Mouse (Mus musculus): ENCODE measurements around the gene Ddx41. TPM values are rescaled to one million over a fixed set of nuclear protein-coding genes. Genes with fewer than 3 reads are reported as not detected.

The Ddx41 gene
- polyA plus RNA-seq, 1 experiment from 2014 or later, result 73.0 TPM

DNA sequence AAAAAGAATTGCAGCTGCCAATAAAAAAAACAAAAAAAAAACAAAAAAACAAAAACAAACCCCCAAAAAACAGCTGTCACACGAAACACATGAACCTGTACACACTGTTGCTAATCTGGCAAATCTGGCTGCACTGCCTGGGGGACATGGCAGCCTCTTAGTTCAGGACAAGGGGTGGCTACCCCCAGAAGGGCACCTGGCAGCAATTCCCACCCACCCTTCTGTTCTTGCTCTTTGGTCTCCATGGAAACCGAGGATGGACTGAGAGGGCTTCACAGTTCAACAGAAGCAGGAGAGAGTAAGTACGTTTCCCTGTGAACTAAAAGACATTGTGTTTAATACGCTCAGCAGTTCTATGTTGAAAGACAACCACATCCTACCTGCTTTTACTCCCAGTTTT, 40.8 kb downstream of the Ddx41 start:
- ChIA-PET POLR2A (interaction anchor here (0.6 to 1.5 kb wide), 3 partner anchors 11 to 39 kb away, joined by 3 to 4 read pairs (median 4); no protein-coding TSS in a partner anchor), CTCF (interaction anchor here (0.9 kb wide), 1 partner anchor 91 kb away, joined by 3 read pairs; no protein-coding TSS in a partner anchor)
- TF ChIP-seq CTCF (IDR thresholded peaks at IDR 0.05), result no peak
- no peak for ATAC-seq
- H3K27me3 ChIP-seq, result no peaks in the 10 kb centered on the region
- in situ Hi-C loops (cut with MboI; ENCODE audit: low pct_unique_long_range_greater_than_20kb), result no loop called here
- DNase-seq (ENCODE audit: low read depth, low spot score), result no peak

DNA sequence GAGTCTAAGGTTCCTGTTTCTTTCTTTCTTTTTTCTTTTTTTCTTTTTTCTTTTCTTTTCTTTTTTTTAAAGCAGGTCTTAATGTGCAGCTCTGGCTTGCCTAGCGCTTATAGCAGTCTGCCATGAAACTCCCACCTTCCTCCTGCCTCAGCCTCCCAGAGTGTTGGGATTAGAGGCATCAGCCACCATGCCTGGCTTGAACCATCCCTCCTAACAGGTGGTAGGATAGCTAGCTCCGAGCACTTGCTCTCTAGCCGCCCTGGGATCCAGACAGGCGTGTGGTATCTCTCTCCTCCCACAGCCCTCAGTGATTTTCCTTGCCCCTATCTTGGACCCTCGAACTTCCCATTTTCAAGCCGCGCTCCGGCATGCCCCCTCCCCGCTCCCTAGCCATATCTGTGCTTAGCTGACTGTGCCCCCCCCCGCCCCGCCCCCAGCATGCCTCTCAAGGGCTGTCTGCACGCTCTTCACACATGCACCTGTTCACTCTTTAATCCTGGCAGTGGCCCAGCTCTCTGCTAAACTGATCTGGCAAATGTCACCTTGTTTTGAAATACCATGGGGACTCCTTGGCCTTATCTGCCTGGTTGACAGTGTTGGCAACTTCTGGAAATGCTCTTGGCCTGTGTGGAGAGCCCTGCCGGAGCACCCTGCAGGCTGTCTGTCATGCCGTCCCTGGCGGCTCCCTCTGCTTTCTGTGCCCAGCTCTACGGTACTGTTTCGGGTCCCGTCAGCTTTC, 41.4 kb downstream of the Ddx41 start:
- ATAC-seq (no peak), DNase-seq (ENCODE audit: low read depth, low spot score) (no peak)
- ChIA-PET POLR2A (interaction anchor here (0.6 to 1.5 kb wide), 3 partner anchors 12 to 40 kb away, joined by 3 to 4 read pairs (median 4); no protein-coding TSS in a partner anchor), CTCF (interaction anchor here (0.9 kb wide), 1 partner anchor 90 kb away, joined by 3 read pairs; no protein-coding TSS in a partner anchor)
- in situ Hi-C loops (cut with MboI; ENCODE audit: low pct_unique_long_range_greater_than_20kb), result no loop called here
- no peaks in the 10 kb centered on the region for H3K27me3 ChIP-seq
- no peak for TF ChIP-seq CTCF (IDR thresholded peaks at IDR 0.05)

DNA sequence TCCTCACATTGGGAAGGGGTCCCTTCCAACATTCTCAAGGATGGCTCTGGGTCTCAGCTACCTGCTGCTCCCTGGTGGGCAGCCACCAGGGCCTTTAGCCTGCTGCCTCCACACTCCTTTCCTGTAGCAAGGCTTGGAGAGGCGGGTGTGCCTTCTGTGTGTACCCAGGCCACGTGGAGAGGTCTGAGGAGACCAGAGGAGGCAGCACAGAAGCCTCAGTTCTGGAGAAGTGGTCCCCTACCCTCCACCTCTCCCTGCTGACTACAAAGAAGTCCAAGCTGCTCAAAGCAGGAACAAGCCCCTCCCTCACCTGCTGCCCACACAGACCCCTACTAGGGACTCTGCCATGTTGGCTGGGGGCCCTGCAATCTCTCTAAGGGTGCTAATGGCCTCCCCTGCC, 42.2 kb downstream of the Ddx41 start:
- in situ Hi-C loops (cut with MboI; ENCODE audit: low pct_unique_long_range_greater_than_20kb), result no loop called here

GRCm38 (mm10) chr13:55487578-55488498, 48.6 kb downstream of the Ddx41 start, which contains the start of gene Dbn1:
Gene Dbn1 (minus strand): TSS chr13:55488111.
- ChIA-PET POLR2A (interaction anchor here (0.6 to 1.7 kb wide), 6 partner anchors 13 to 394 kb away, joined by 3 to 8 read pairs (median 4); no protein-coding TSS in a partner anchor), CTCF (interaction anchor here (0.6 kb wide), 1 partner anchor 26 kb away, joined by 3 read pairs; no protein-coding TSS in a partner anchor)
- DNase-seq (ENCODE audit: low read depth, low spot score) (no peak), ATAC-seq (peak; percentile 41)
- in situ Hi-C loops (cut with MboI; ENCODE audit: low pct_unique_long_range_greater_than_20kb), result no loop called here
- H3K27me3 ChIP-seq, result no peaks in the 10 kb centered on the region
- no peak for TF ChIP-seq CTCF (IDR thresholded peaks at IDR 0.05)

More for the DNA sequence above, 42.2 kb downstream of the Ddx41 start:
- ChIA-PET CTCF (no interaction called here), POLR2A (no interaction called here)
- DNase-seq (ENCODE audit: low read depth, low spot score), result no peak
- H3K27me3 ChIP-seq, result no peaks in the 10 kb centered on the region
- TF ChIP-seq CTCF (IDR thresholded peaks at IDR 0.05), result no peak
- no peak for ATAC-seq

- POLR2A ChIA-PET, result interaction anchor here (0.6 to 1.7 kb wide), 3 partner anchors 13 to 274 kb away, joined by 3 to 4 read pairs (median 4); no protein-coding TSS in a partner anchor
- in situ Hi-C loops (cut with MboI; ENCODE audit: low pct_unique_long_range_greater_than_20kb), result no loop called here
- H3K27me3 ChIP-seq, result no peaks in the 10 kb centered on the region
- TF ChIP-seq CTCF (IDR thresholded peaks at IDR 0.05), result no peak
- CTCF ChIA-PET, result interaction anchor here (0.6 kb wide), 1 partner anchor 27 kb away, joined by 3 read pairs; no protein-coding TSS in a partner anchor
- no peak for DNase-seq (ENCODE audit: low read depth, low spot score)
- peak; percentile 28 for ATAC-seq
Measured at GRCm38 (mm10) chr13:55486916-55487577, 49.4 kb downstream of the Ddx41 start.

GRCm38 (mm10) chr13:55486029-55486794, 50.2 kb downstream of the Ddx41 start:
- no peaks in the 10 kb centered on the region for H3K27me3 ChIP-seq
- in situ Hi-C loops (cut with MboI; ENCODE audit: low pct_unique_long_range_greater_than_20kb), result no loop called here
- POLR2A ChIA-PET, result no interaction called here
- CTCF ChIA-PET, result no interaction called here
- ATAC-seq, result no peak
- no peak for DNase-seq (ENCODE audit: low read depth, low spot score)
- TF ChIP-seq CTCF (IDR thresholded peaks at IDR 0.05), result no peak

GRCm38 (mm10) chr13:55484520-55485088, 51.9 kb downstream of the Ddx41 start:
- in situ Hi-C loops (cut with MboI; ENCODE audit: low pct_unique_long_range_greater_than_20kb), result no loop called here

GRCm38 (mm10) chr13:55483593-55483992, 52.9 kb downstream of the Ddx41 start:
- ATAC-seq (no peak), DNase-seq (ENCODE audit: low read depth, low spot score) (no peak)
- in situ Hi-C loops (cut with MboI; ENCODE audit: low pct_unique_long_range_greater_than_20kb), result no loop called here
- TF ChIP-seq CTCF (IDR thresholded peaks at IDR 0.05), result no peak
- CTCF ChIA-PET, result interaction anchor here (0.7 kb wide), 1 partner anchor 9 kb away, joined by 3 read pairs; no protein-coding TSS in a partner anchor
- POLR2A ChIA-PET, result interaction anchor here (0.7 to 1.7 kb wide), 3 partner anchors 29 to 86 kb away, joined by 3 to 6 read pairs (median 3); no protein-coding TSS in a partner anchor
- H3K27me3 ChIP-seq, result no peaks in the 10 kb centered on the region

More at GRCm38 (mm10) chr13:55484520-55485088, 51.9 kb downstream of the Ddx41 start:
- ChIA-PET CTCF (no interaction called here), POLR2A (interaction anchor here (1.1 to 1.3 kb wide), 2 partner anchors 15 to 108 kb away, joined by 4 to 5 read pairs; no protein-coding TSS in a partner anchor)
- no peaks in the 10 kb centered on the region for H3K27me3 ChIP-seq
- ATAC-seq, result no peak
- DNase-seq (ENCODE audit: low read depth, low spot score), result no peak
- no peak for TF ChIP-seq CTCF (IDR thresholded peaks at IDR 0.05)

- TF ChIP-seq CTCF (IDR thresholded peaks at IDR 0.05), result no peak
- in situ Hi-C loops (cut with MboI; ENCODE audit: low pct_unique_long_range_greater_than_20kb), result no loop called here
- CTCF ChIA-PET, result interaction anchor here (0.7 to 1.2 kb wide), 2 partner anchors 9 to 13 kb away, joined by 3 to 7 read pairs; no protein-coding TSS in a partner anchor
- H3K27me3 ChIP-seq, result no peaks in the 10 kb centered on the region
- DNase-seq (ENCODE audit: low read depth, low spot score) (no peak), ATAC-seq (no peak)
- POLR2A ChIA-PET, result interaction anchor here (0.7 to 1.7 kb wide), 3 partner anchors 29 to 87 kb away, joined by 3 to 6 read pairs (median 3); no protein-coding TSS in a partner anchor
Measured at GRCm38 (mm10) chr13:55483071-55483470, 53.4 kb downstream of the Ddx41 start.
